Mouse (Mus musculus): Measurements from ENCODE around the gene Rab6b. TPM values are rescaled to one million over a fixed set of nuclear protein-coding genes. Genes with fewer than 3 reads are reported as not detected.
"Not testable (repeated sequence)": the region's sequence is repeated elsewhere in the genome, so short reads cannot be mapped to it uniquely, and the experiment has no call there.

The Rab6b gene
- polyA plus RNA-seq, 1 experiment from 2014 or later = 1.7 TPM

GRCm38 (mm10) chr9:103090116-103090875, 21.3 kb upstream of the Rab6b start:
- H3K9ac ChIP-seq (ENCODE audit: low read depth, low read length) = no peak overlapping the region
- H3K9me3 ChIP-seq (replicated peaks; ENCODE audit: control insufficient read depth, low read length) = no peaks in the 10 kb centered on the region
- H3K27ac ChIP-seq (ENCODE audit: low read depth, low read length) = no peak overlapping the region
- H3K27me3 ChIP-seq (ENCODE audit: control insufficient read depth, insufficient read depth, low read length) = no peaks in the 10 kb centered on the region
- H3K4me1 ChIP-seq (ENCODE audit: control insufficient read depth, insufficient read depth, low read length) = no peaks in the 10 kb centered on the region
- no peak overlapping the region for H3K4me3 ChIP-seq (ENCODE audit: low read depth, low read length)
- no peak for ATAC-seq (replicated peaks; ENCODE audit: insufficient number of reproducible peaks, low FRiP score, low TSS enrichment)
- WGBS (ENCODE audit: insufficient replicate concordance) = 72% methylated on average over 9 of the region's 9 CpGs
- no peaks in the 10 kb centered on the region for H3K36me3 ChIP-seq (ENCODE audit: control insufficient read depth, insufficient read depth, low read length)
- H3K4me2 ChIP-seq = no peak overlapping the region

DNA sequence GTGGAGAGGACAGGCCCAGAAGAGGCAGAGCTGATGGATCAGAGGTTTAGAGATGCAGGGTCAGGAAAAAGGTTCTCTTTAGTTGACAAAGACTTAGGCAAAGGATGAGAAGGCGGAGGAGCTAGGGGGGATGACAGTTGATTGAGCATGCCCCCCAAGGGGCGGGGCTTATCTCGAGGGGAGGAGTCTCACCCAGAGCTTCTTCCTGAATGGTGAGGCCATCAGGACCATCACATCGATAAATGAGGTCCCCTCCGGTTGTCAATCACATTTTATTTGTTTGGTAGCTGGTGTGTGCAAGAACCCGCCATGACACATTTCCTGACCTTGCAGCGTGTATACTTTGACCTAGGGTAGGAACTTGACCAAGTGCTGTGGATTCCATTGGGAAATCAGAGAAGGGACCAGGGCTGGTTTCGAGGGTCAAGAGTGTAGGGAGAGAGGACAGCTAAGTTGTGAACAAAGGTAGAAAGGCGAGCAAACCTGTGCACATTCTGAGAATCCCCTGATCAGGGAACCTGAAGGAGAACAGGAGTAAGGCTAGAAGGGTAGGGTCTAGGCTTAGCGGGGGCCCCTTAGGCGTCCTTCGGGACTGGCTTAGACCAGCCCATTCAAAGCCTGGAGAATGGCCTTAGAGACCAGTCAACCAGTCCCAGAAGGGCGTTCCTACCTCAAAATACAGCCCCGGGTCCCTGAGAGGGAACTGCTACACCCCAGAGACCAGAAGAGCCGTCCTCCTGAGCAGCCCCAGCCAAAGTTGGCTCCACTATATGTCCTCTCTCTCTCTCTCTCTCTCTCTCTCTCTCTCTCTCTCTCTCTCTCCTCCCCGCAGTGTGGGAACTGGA, 20.3 kb upstream of the Rab6b start:
- no peak overlapping the region for H3K9ac ChIP-seq (ENCODE audit: low read depth, low read length)
- no peak overlapping the region for H3K27ac ChIP-seq (ENCODE audit: low read depth, low read length)
- H3K4me2 ChIP-seq = no peak overlapping the region
- no peaks in the 10 kb centered on the region for H3K4me1 ChIP-seq (ENCODE audit: control insufficient read depth, insufficient read depth, low read length)
- H3K27me3 ChIP-seq (ENCODE audit: control insufficient read depth, insufficient read depth, low read length) = no peaks in the 10 kb centered on the region
- no peaks in the 10 kb centered on the region for H3K9me3 ChIP-seq (replicated peaks; ENCODE audit: control insufficient read depth, low read length)
- H3K36me3 ChIP-seq (ENCODE audit: control insufficient read depth, insufficient read depth, low read length) = no peaks in the 10 kb centered on the region
- no peak overlapping the region for H3K4me3 ChIP-seq (ENCODE audit: low read depth, low read length)
- no peak for ATAC-seq (replicated peaks; ENCODE audit: insufficient number of reproducible peaks, low FRiP score, low TSS enrichment)
- 78% methylated on average over 15 of the region's 16 CpGs for WGBS (ENCODE audit: insufficient replicate concordance)

DNA sequence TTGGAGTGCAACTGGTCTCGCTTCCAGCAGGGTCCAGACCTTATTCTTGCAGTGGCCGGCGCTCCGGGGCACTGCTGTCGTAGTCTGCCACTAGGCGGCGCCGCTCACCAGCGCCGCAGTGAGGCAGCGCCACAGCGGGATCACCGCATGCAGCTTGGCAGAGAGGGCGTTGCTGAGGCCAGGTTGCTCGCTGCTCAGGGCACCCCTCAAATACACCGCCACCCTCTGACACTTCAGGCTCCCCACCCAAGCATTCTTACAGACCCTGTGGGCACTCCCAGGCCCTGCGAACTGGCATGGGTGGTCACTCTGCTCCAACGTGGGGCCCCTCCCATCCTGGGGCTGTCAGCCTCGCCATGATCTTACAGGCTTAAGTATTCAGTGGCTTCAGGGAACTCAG, 19.3 kb upstream of the Rab6b start:
- H3K4me1 ChIP-seq (ENCODE audit: control insufficient read depth, insufficient read depth, low read length) = no peaks in the 10 kb centered on the region
- no peaks in the 10 kb centered on the region for H3K36me3 ChIP-seq (ENCODE audit: control insufficient read depth, insufficient read depth, low read length)
- peak overlapping the region; percentile 91 for H3K4me2 ChIP-seq
- peak overlapping the region; percentile 54 for H3K4me3 ChIP-seq (ENCODE audit: low read depth, low read length)
- H3K27me3 ChIP-seq (ENCODE audit: control insufficient read depth, insufficient read depth, low read length) = no peaks in the 10 kb centered on the region
- H3K27ac ChIP-seq (ENCODE audit: low read depth, low read length) = no peak overlapping the region
- peak; percentile 71 for ATAC-seq (replicated peaks; ENCODE audit: insufficient number of reproducible peaks, low FRiP score, low TSS enrichment)
- WGBS (ENCODE audit: insufficient replicate concordance) = 1% methylated on average over 19 of the region's 19 CpGs
- no peaks in the 10 kb centered on the region for H3K9me3 ChIP-seq (replicated peaks; ENCODE audit: control insufficient read depth, low read length)
- H3K9ac ChIP-seq (ENCODE audit: low read depth, low read length) = peak overlapping the region; percentile 68

GRCm38 (mm10) chr9:103093681-103094080, 17.9 kb upstream of the Rab6b start:
- no peaks in the 10 kb centered on the region for H3K27me3 ChIP-seq (ENCODE audit: control insufficient read depth, insufficient read depth, low read length)
- H3K27ac ChIP-seq (ENCODE audit: low read depth, low read length) = no peak overlapping the region
- H3K4me1 ChIP-seq (ENCODE audit: control insufficient read depth, insufficient read depth, low read length) = no peaks in the 10 kb centered on the region
- no peaks in the 10 kb centered on the region for H3K9me3 ChIP-seq (replicated peaks; ENCODE audit: control insufficient read depth, low read length)
- H3K9ac ChIP-seq (ENCODE audit: low read depth, low read length) = no peak overlapping the region
- no peaks in the 10 kb centered on the region for H3K36me3 ChIP-seq (ENCODE audit: control insufficient read depth, insufficient read depth, low read length)
- no peak for ATAC-seq (replicated peaks; ENCODE audit: insufficient number of reproducible peaks, low FRiP score, low TSS enrichment)
- no peak overlapping the region for H3K4me2 ChIP-seq
- 81% methylated on average over 3 of the region's 3 CpGs for WGBS (ENCODE audit: insufficient replicate concordance)
- no peak overlapping the region for H3K4me3 ChIP-seq (ENCODE audit: low read depth, low read length)

DNA sequence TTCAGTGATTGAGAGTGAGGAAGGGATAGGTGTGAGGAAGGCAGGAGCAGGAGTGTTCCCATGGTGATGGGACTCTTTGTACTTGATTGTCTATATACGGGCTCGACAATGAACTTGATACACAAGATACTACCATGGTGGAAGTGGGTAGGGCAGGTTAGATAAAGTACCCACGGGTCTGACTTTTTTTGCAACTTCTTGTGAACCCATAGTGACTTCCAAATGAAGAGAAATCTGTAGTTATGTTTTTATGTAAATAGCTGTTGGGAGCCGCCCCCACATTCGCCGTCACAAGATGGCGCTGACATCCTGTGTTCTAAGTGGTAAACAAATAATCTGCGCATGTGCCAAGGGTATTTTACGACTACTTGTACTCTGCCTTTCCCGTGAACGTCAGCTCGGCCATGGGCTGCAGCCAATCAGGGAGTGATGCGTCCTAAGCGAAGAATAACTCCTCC, 3.2 kb upstream of the Rab6b start:
- H3K4me1 ChIP-seq (ENCODE audit: control insufficient read depth, insufficient read depth, low read length) = peaks cover 14% of the 10 kb centered on the region; the same call in 1 of the 2 replicates
- H3K36me3 ChIP-seq (ENCODE audit: control insufficient read depth, insufficient read depth, low read length); H3K9me3 ChIP-seq (replicated peaks; ENCODE audit: control insufficient read depth, low read length); H3K27ac ChIP-seq (ENCODE audit: low read depth, low read length); H3K9ac ChIP-seq (ENCODE audit: low read depth, low read length): not testable (repeated sequence)
- peak overlapping the region; percentile 58 for H3K4me2 ChIP-seq
- WGBS (ENCODE audit: insufficient replicate concordance) = 18% methylated on average over 8 of the region's 14 CpGs
- peak overlapping the region; percentile 48 for H3K4me3 ChIP-seq (ENCODE audit: low read depth, low read length)
- H3K27me3 ChIP-seq (ENCODE audit: control insufficient read depth, insufficient read depth, low read length) = peaks cover 35% of the 10 kb centered on the region
- peak; percentile 36; the same call in 1 of the 2 replicates for ATAC-seq (replicated peaks; ENCODE audit: insufficient number of reproducible peaks, low FRiP score, low TSS enrichment)

- H3K27ac ChIP-seq (ENCODE audit: low read depth, low read length) = no peak overlapping the region
- peak overlapping the region; percentile 65; the same call in 1 of the 2 replicates for H3K9ac ChIP-seq (ENCODE audit: low read depth, low read length)
- ATAC-seq (replicated peaks; ENCODE audit: insufficient number of reproducible peaks, low FRiP score, low TSS enrichment) = no peak
- H3K9me3 ChIP-seq (replicated peaks; ENCODE audit: control insufficient read depth, low read length) = no peaks in the 10 kb centered on the region
- peaks cover 42% of the 10 kb centered on the region for H3K27me3 ChIP-seq (ENCODE audit: control insufficient read depth, insufficient read depth, low read length)
- H3K36me3 ChIP-seq (ENCODE audit: control insufficient read depth, insufficient read depth, low read length) = no peaks in the 10 kb centered on the region
- H3K4me3 ChIP-seq (ENCODE audit: low read depth, low read length) = peak overlapping the region; percentile 48
- WGBS (ENCODE audit: insufficient replicate concordance) = 36% methylated on average over 18 of the region's 18 CpGs
- peaks cover 14% of the 10 kb centered on the region; the same call in 1 of the 2 replicates for H3K4me1 ChIP-seq (ENCODE audit: control insufficient read depth, insufficient read depth, low read length)
- peak overlapping the region; percentile 77 for H3K4me2 ChIP-seq
Measured at GRCm38 (mm10) chr9:103108943-103109670, 2.5 kb upstream of the Rab6b start.

GRCm38 (mm10) chr9:103109911-103110310, 1.7 kb upstream of the Rab6b start:
- H3K36me3 ChIP-seq (ENCODE audit: control insufficient read depth, insufficient read depth, low read length) = no peaks in the 10 kb centered on the region
- H3K4me3 ChIP-seq (ENCODE audit: low read depth, low read length) = no peak overlapping the region
- peaks cover 14% of the 10 kb centered on the region; the same call in 1 of the 2 replicates for H3K4me1 ChIP-seq (ENCODE audit: control insufficient read depth, insufficient read depth, low read length)
- no peak overlapping the region for H3K9ac ChIP-seq (ENCODE audit: low read depth, low read length)
- no peak overlapping the region for H3K27ac ChIP-seq (ENCODE audit: low read depth, low read length)
- 52% methylated on average over 2 of the region's 2 CpGs for WGBS (ENCODE audit: insufficient replicate concordance)
- H3K4me2 ChIP-seq = no peak overlapping the region; the same call in 1 of the 2 replicates
- H3K27me3 ChIP-seq (ENCODE audit: control insufficient read depth, insufficient read depth, low read length) = peaks cover 48% of the 10 kb centered on the region
- ATAC-seq (replicated peaks; ENCODE audit: insufficient number of reproducible peaks, low FRiP score, low TSS enrichment) = no peak
- H3K9me3 ChIP-seq (replicated peaks; ENCODE audit: control insufficient read depth, low read length) = no peaks in the 10 kb centered on the region

All from heart, embryonic 11.5 days (tissue).